Comparison of ENCODE assay signal across 8 mouse cellular contexts in genomic region chr16:31918248-31918724, GRCm38 (mm10). TPM values are rescaled to one million over a fixed set of nuclear protein-coding genes. Genes with fewer than 3 reads are reported as not detected.
DNase-seq lines count a peak whose midpoint lies in the region; ATAC-seq and TF ChIP-seq lines count a peak whose summit lies in the region.

No protein-coding gene starts in this region.

- H3K27me3 ChIP-seq in hindbrain, postnatal 0 days (ENCODE audit: insufficient read depth, low read length) = no peaks in the 10 kb centered on the region

- 3% methylated on average over 14 of the region's 14 CpGs for WGBS in hindbrain, postnatal 0 days

- no peaks in the 10 kb centered on the region for H3K4me1 ChIP-seq in hindbrain, postnatal 0 days (ENCODE audit: insufficient read depth, low read length)

- TF ChIP-seq CTCF in gastrocnemius, adult 2 months (IDR thresholded peaks at IDR 0.05) = peak; percentile 90
- TF ChIP-seq CTCF in hindbrain, postnatal 0 days (IDR thresholded peaks at IDR 0.05; ENCODE audit: low read depth) = peak; percentile 95

- peak; percentile 68 to 73 for DNase-seq in adrenal gland, adult 18-20 months (ENCODE audit: low spot score in 2 of 2)
- DNase-seq in gastrocnemius, adult 2 months = peak; percentile 64
- peak; percentile 95 for DNase-seq in hindbrain, postnatal 0 days (ENCODE audit: low spot score)
- peak; percentile 78 for DNase-seq in left cerebral cortex, adult 11 months (ENCODE audit: low spot score)
- DNase-seq in lung, postnatal 36 days = peak; percentile 87
- peak; percentile 91 for DNase-seq in retina, postnatal 1 day
- peak; percentile 60 to 65 for DNase-seq in urinary bladder, postnatal 36 days (ENCODE audit: low spot score in 2 of 2)

- H3K27ac ChIP-seq in gastrocnemius, adult 2 months = no peak overlapping the region
- no peak overlapping the region for H3K27ac ChIP-seq in hindbrain, postnatal 0 days

- ATAC-seq in common myeloid progenitor, adult 5-6 weeks (replicated peaks; ENCODE audit: low read depth, poor library complexity, severe bottlenecking) = peak; percentile 95
- ATAC-seq in hindbrain, postnatal 0 days = peak; percentile 83

- H3K9me3 ChIP-seq in hindbrain, postnatal 0 days (ENCODE audit: low read length) = no peaks in the 10 kb centered on the region

- no peak overlapping the region for H3K9ac ChIP-seq in hindbrain, postnatal 0 days (replicated peaks; ENCODE audit: low read length)

- H3K4me2 ChIP-seq in hindbrain, postnatal 0 days (ENCODE audit: low read depth, low read length) = peak overlapping the region; percentile 19; the same call in 1 of the 2 replicates

- no peaks in the 10 kb centered on the region for H3K36me3 ChIP-seq in hindbrain, postnatal 0 days (ENCODE audit: insufficient read depth, low read length)

- H3K4me3 ChIP-seq in gastrocnemius, adult 2 months = peak overlapping the region; percentile 34
- no peak overlapping the region for H3K4me3 ChIP-seq in hindbrain, postnatal 0 days (ENCODE audit: low read length)

- intact Hi-C loops in gastrocnemius, adult 2 months (cut with DNase I) = loop anchor here (1.0 to 2.0 kb wide), 3 partner anchors 40 to 459 kb away; partner anchors contain the start of gene Meltf

RNA-seq across cellular contexts. Expression of gene Pigz, which starts 15.4 kb away (rescaled TPM):
- under 1 TPM; 0.36 to 0.77 TPM for total RNA-seq in adrenal gland, adult 18-20 months (2021)
- total RNA-seq in common myeloid progenitor, adult 5-6 weeks (2017) = not detected in 2 replicates
- total RNA-seq in gastrocnemius, adult 2 months (2021) = under 1 TPM; 0.20 to 0.71 TPM
- 6.1 and 16.9 TPM in 2 replicates for total RNA-seq in hindbrain, postnatal 0 days (2014; rRNA removed)
- 5.2 and 5.5 TPM in 2 replicates for polyA plus RNA-seq in hindbrain, postnatal 0 days (2015; fragmentation: Nextera tagmentation; extraction: Ambion mirVana)

RNA-seq across cellular contexts. Expression of gene 0610012G03Rik, which starts 30.0 kb away (rescaled TPM):
- total RNA-seq in adrenal gland, adult 18-20 months (2021) = 10 to 100 TPM; 41.8 to 55.2 TPM
- total RNA-seq in common myeloid progenitor, adult 5-6 weeks (2017) = 13.5 and 14.6 TPM in 2 replicates
- total RNA-seq in gastrocnemius, adult 2 months (2021) = 10 to 100 TPM; 52.1 to 66.5 TPM
- total RNA-seq in hindbrain, postnatal 0 days (2014; rRNA removed) = 111 and 117 TPM in 2 replicates
- polyA plus RNA-seq in hindbrain, postnatal 0 days (2015; fragmentation: Nextera tagmentation; extraction: Ambion mirVana) = 142 and 144 TPM in 2 replicates

RNA-seq across cellular contexts. Expression of gene Ncbp2, which starts 30.0 kb away (rescaled TPM):
- total RNA-seq in adrenal gland, adult 18-20 months (2021) = 10 to 100 TPM; 55.4 to 56.1 TPM
- total RNA-seq in common myeloid progenitor, adult 5-6 weeks (2017) = 40.9 and 46.7 TPM in 2 replicates
- total RNA-seq in gastrocnemius, adult 2 months (2021) = 10 to 100 TPM; 11.5 to 17.9 TPM
- 18.0 and 19.9 TPM in 2 replicates for total RNA-seq in hindbrain, postnatal 0 days (2014; rRNA removed)
- polyA plus RNA-seq in hindbrain, postnatal 0 days (2015; fragmentation: Nextera tagmentation; extraction: Ambion mirVana) = 63.7 and 64.9 TPM in 2 replicates

RNA-seq across cellular contexts. Expression of gene Meltf, which starts 39.7 kb away (rescaled TPM):
- total RNA-seq in adrenal gland, adult 18-20 months (2021) = not detected
- not detected in 2 replicates for total RNA-seq in common myeloid progenitor, adult 5-6 weeks (2017)
- total RNA-seq in gastrocnemius, adult 2 months (2021) = not detected
- total RNA-seq in hindbrain, postnatal 0 days (2014; rRNA removed) = 0.14 and 0.16 TPM in 2 replicates
- polyA plus RNA-seq in hindbrain, postnatal 0 days (2015; fragmentation: Nextera tagmentation; extraction: Ambion mirVana) = 0.18 and 0.41 TPM in 2 replicates
